In the genomic region with DNA sequence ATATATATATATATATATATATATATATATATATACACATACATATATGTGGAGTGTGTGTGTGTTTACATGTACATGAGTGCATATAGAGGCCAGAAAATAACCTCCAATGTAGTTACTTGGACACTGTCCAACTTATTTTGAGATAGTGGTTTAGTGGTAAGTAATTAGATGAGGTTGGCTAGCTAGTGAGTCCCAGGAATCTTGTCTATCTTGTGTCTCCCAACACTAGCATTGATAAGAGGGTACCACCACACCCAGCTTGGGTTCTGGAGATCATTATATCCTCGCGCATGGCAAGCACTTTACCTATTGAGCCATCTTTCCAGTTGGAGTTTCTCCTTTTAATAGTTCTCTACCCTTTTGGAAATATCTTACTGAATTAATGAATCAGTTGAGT, we compare ENCODE assay signal across 23 mouse cellular contexts.
"Had no signal": no experiment of that assay in that cellular context is flagged by ENCODE, and none has a peak within 500 bp of the region (broad histone marks: within the 10 kb centered on the region; RNA-seq: fewer than 3 reads in every experiment).

No protein-coding gene starts in this region.

- H3K27me3 ChIP-seq: heart, embryonic 12.5 days; hindbrain, embryonic 12.5 days; intestine, embryonic 15.5 days; limb, embryonic 12.5 days; liver, embryonic 15.5 days had no signal

- H3K4me2 ChIP-seq: heart, embryonic 12.5 days; hindbrain, embryonic 12.5 days; hindbrain, embryonic 14.5 days; intestine, embryonic 15.5 days; limb, embryonic 12.5 days; liver, embryonic 15.5 days had no signal

- ATAC-seq: hindbrain, embryonic 16.5 days; inflammation-experienced regulatory T-cells, adult 6 months; intestine, embryonic 15.5 days; intestine, postnatal 0 days had no signal

- DNase-seq: gastrocnemius, postnatal 25 days; heart, adult 18-20 months; heart, postnatal 10 days; heart, postnatal 4 days; kidney, adult 18-20 months; kidney, adult 8-10 months; kidney, postnatal 10 days; kidney, postnatal 25 days; kidney, postnatal 4 days had no signal

- H3K27ac ChIP-seq: heart, embryonic 10.5 days; hindbrain, embryonic 10.5 days; hindbrain, embryonic 12.5 days; hindbrain, embryonic 14.5 days; intestine, embryonic 15.5 days; layer of hippocampus, adult 2 months; left cerebral cortex, adult 2 months; limb, embryonic 10.5 days; limb, embryonic 12.5 days; liver, embryonic 15.5 days had no signal

- H3K9ac ChIP-seq: heart, embryonic 12.5 days; hindbrain, embryonic 12.5 days; hindbrain, embryonic 14.5 days; intestine, embryonic 15.5 days; limb, embryonic 12.5 days; liver, embryonic 15.5 days had no signal

- H3K4me1 ChIP-seq: heart, embryonic 10.5 days; heart, embryonic 12.5 days; hindbrain, embryonic 10.5 days; hindbrain, embryonic 12.5 days; intestine, embryonic 15.5 days; limb, embryonic 10.5 days; limb, embryonic 12.5 days; liver, embryonic 15.5 days had no signal

- H3K9me3 ChIP-seq: heart, embryonic 10.5 days; heart, embryonic 12.5 days; hindbrain, embryonic 10.5 days; hindbrain, embryonic 12.5 days; intestine, embryonic 15.5 days; limb, embryonic 10.5 days; limb, embryonic 12.5 days; liver, embryonic 15.5 days had no signal

- H3K36me3 ChIP-seq: intestine, embryonic 15.5 days had no signal

- H3K4me3 ChIP-seq: heart, embryonic 10.5 days; heart, embryonic 12.5 days; hindbrain, embryonic 10.5 days; hindbrain, embryonic 12.5 days; intestine, embryonic 15.5 days; layer of hippocampus, adult 2 months; left cerebral cortex, adult 2 months; limb, embryonic 10.5 days; limb, embryonic 12.5 days; liver, embryonic 15.5 days had no signal
